Mouse (Mus musculus) T-helper 2 cell (primary cell): Measurements from ENCODE around the gene Marveld1.

Experiments
- in situ Hi-C: fragments of 300-600 bp; cut with MboI, MseI; formaldehyde crosslinking; loops from one replicate; pipeline ENCODE4 v1.15.1; 2025; ENCODE audit warnings: high pct_unique_total_duplicates

The Marveld1 gene

DNA sequence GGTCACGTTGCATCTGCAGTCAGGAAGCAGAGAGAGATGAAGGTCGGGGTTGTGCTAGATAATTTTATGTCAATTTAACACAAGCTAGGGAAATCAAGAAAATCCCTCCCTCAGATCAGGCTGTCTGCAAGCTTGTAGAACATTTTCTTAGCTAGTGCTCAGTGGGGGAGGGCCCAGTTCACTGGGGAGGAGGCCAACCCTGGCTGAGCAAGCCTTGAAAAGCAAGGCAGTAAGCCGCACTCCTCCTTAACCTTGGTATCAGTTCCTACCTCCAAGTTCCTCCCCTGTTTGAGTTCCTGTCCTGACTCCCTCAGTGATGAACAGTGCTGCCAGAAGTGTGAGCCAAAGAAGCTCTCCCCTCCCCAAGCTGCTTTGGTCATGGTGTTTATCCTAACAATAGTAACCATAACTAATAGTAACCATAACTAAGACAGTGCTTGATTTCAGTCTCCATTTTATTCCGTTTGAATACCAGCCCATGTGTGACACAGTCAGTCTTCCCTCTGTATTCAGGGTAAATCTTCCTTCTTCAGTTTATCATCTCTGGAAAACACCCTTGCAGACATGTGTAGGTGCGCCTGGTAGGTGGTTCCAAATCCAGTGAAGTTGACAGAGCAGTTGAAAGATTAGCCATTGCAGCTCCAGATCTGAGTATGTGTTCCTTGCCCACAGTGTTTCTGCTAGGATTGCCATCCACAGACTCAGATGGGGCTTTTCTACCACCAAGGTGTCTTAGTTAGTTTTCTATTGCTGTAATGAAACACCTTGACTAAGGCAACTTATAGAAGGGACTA, 7.3 kb upstream of the Marveld1 start:
- in situ Hi-C loops: no loop called here

DNA sequence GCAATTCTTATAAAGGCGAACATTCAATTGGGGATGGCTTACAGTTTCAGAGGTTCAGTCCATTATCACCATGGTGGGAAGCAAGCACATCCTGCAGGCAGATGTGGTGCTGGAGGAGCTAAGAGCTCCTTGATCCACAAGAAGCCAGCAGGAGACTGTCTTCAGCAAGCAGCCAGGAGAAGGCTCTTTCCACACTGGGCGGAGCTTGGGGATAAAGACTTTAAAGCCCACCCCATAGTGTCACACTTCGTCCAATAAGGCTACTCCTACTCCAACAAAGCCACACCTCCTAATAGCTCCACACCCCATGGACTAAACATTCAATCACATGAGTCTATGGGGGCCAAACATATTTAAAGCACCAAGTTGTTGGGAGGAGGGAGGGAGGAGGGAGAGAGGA, 5.2 kb upstream of the Marveld1 start:
- in situ Hi-C loops: no loop called here

DNA sequence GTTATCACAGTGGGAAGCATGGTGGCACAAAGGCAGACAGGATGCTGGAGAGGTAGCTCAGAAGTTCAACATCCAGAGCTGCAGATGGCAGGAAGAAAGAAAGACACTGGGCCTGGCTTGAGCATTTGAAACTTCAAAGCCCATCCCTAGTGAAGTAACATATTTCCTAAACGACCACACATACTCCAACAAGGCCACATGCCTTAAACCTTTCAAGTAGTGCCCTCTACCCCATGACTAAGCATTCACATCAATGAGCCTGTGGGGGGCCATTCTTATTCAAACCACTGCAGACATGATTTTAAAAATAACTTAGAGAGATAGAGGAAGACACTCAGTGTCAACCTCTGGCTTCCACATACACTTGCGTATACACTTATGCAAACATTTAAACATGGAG, 4.4 kb upstream of the Marveld1 start:
- in situ Hi-C loops: no loop called here

DNA sequence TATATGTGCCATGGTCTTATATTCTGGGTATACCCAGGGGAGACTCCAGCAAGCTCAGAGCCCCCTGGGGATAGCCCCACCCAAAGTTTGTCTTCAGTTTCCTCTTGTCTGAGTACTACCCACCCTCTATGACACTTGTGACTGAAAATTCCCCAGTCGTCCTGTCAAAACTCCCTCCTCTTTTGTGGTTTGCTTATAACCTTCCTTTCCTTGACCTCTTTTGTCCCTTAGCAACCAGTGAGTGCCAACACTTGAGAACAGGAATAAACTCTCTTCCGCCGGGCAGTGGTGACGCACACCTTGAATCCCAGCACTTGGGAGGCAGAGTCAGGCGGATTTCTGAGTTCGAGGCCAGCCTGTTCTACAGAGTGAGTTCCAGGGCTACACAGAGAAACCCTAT, 3.1 kb upstream of the Marveld1 start:
- in situ Hi-C loops: no loop called here

DNA sequence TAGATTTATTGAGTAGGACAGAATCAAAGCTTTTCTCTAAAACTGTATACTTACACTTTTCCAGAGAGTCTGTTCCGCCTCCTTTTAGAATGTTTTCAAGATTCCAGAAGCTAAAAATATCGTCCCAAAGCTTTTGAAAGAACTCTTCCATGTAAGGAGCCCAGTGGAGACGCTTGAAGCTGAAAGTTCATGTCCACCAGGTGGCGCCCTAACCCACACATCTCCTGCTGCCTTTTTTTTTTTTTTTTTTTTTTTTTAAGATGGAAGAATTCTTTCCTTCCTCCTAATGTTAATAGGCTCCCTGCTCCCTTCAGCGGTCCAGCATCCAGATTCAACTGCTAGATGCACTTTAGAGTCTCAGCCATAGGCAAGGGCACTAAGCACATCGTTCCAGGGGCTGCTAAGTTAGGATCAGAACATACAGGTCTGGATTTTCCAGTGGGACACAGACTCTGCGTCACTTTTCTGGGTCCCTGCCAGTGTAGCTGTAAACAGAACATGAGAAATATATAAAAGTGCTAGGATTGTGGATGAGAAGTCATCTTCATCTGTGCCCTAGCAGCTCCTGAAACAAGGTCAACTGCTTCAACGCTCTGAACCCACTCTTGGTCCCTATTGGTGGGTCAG, 2.5 kb upstream of the Marveld1 start:
- in situ Hi-C loops: no loop called here

DNA sequence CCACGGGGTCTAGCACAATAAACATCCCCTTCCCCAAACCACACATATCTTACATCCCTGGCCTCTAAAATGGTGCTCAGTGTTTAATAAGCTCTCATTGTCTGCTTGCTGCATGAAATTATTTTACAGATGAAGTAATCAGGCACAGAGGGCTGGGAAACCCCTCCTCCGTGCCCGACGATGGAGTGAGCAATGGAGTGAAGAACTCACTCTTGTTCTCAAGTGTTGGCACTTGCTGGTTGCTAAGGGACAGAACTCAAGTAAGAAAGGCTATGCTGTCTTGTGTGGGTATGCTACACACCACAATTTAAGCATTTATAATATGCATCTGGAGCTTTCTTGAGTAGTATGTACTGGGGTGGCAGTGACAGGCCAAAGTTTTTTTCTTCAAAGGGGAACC, 2.0 kb upstream of the Marveld1 start:
- in situ Hi-C loops: no loop called here

DNA sequence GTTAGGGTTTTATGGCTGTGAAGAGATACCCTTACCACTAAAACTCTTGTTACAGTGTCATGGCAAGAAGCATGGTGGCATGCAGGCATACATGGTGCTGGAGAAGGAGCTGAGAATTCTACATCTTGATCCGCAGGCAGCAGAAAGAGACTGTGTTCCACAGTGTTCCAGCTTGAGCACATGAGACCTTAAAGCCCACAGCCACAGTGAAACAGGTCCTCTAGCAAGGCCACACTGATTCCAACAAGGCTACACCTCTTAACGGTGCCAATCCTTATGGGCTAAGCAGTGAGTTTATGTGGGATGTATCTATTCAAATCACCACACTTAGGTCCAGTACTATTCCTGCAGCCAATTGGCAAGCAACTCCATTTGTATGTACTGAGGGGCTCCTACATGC, 1.5 kb upstream of the Marveld1 start:
- in situ Hi-C loops: no loop called here

DNA sequence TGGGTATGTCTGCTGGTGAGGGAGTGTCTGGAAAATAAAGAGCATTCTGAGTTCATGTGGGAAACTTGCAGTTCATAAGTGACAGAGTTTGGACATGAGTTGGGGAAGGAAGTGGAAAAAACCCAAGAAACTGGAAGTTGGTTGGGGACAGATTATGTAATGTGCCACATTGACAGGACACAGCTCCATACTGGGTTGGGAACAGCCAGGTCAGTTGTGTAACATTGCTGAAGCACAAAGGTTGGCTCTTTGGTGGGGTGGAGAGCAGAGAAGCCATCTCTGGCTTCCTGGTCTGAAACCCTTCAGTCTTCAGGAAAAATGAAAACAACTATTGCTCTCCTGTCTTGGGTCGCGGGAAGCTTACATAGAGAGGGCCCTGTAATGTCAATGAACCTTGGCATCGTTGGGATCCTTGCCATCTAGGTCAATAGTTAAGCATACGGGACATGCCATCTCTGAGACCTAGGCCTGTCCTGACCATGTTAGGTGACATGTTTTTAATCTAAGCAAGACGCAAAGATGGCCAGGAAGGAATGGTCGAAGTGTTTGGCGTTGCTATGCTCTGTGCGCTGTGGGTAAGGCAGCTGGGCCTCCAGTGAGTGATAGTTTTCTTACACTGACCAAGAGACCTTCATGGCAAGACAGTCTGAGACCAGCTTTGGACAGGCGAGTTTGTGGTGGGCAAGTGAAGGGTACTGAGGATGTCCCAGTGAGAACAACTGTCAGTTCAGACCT, 757 bp upstream of the Marveld1 start:
- in situ Hi-C loops: no loop called here

DNA sequence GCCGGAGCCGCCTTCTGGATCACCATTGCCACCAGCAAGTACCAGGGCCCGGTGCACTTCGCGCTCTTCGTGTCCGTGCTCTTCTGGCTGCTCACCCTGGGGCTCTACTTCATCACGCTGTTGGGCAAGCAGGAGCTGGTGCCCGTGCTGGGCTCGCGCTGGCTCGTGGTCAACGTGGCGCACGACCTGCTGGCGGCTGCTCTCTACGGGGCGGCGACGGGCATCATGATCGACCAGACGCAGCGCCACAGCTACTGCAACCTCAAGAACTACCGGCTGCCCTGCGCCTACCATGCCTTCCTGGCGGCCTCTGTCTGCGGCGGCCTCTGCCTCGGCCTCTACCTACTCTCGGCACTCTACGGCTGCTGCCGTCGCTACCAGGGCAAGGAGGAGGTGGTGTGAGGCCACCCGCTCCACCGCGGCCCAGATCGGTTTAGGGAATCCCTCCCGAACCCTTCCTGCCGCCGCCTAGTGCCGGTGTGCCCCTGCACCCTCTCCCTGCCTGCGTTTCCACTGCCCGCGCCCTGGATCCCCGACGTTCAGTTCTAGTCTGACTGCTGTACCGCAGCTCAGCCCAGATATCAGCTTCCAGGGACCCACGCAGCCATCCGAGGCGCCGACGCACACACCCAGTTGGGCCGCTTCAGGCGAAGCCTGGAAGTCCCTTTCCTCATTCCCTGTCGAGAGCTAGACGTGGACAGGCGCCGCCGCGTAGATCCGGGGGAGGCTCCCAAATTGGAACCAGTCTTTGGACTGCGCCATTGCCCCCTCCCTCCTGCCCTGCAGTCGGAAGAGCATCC, 769 bp downstream of the Marveld1 start:
- in situ Hi-C loops: no loop called here

DNA sequence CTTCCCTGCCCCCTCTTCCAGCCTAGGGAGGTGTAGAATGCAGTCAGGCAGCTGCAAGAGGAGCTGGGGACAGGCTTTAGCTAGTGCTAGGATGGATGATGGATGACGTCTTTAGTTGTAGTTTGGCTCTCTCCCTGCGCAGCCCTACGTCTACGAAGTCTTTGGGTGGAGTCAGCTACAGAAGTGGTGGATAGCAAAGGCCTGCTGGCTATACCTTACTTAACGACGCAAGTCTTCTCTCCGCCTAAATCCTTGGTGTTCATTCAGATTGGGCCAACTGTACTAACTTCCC, 1.3 kb downstream of the Marveld1 start:
- in situ Hi-C loops: no loop called here

DNA sequence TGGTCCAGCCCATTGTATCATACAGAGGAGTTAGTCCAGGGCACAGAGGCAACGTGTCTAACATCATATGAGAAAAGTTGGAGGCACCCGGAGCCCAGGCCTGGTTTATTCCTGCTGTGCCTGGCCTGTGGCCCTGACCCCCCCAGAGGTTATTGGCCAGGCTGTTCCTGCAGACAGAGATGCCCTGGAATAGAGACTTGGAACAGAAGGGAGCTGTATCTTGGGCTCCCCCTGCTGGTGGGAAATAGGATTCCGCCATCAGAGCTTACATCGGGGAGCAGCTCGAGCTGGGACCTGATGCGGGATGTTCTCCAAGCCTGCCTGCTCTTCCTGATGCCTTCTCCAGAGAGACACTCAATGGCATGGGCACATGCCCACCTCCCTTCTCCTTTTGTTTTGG, 4.8 kb downstream of the Marveld1 start:
- in situ Hi-C loops: loop anchor here (5.0 kb wide), 1 partner anchor 110 kb away; no protein-coding TSS in a partner anchor

DNA sequence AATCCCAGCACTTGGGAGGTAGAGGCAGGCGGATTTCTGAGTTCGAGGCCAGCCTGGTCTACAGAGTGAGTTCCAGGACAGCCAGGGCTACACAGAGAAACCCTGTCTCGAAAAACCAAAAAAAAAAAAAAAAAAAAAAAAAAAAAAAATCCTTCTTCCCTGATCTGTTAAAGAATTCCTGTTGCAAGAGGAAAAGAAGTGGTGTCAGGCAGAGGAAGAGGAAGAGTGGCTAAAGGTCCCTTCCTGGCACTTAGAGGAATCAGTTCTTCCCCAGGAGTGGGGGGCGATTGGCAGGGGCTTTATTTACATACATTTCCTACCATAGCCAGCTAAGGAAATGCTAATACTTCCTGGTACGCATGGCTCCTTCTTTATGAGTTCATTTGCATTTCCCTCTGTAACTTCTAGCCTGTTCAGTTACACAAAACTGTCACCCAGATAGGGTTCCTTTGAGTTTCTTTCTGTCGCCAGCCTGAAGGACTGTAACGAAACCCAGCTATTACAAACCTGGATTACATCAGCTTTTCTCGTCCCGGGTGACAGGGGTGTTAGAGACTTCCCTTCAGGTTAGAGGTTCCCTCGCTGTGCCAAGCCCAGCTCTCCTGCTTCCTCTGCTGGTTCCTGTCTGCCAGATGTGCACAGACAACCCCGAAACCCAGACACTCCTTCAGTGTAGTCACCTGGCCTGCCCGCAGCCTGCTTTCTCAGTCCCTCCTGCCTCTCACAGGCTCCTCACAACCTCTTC, 10.5 kb downstream of the Marveld1 start:
- in situ Hi-C loops: no loop called here

DNA sequence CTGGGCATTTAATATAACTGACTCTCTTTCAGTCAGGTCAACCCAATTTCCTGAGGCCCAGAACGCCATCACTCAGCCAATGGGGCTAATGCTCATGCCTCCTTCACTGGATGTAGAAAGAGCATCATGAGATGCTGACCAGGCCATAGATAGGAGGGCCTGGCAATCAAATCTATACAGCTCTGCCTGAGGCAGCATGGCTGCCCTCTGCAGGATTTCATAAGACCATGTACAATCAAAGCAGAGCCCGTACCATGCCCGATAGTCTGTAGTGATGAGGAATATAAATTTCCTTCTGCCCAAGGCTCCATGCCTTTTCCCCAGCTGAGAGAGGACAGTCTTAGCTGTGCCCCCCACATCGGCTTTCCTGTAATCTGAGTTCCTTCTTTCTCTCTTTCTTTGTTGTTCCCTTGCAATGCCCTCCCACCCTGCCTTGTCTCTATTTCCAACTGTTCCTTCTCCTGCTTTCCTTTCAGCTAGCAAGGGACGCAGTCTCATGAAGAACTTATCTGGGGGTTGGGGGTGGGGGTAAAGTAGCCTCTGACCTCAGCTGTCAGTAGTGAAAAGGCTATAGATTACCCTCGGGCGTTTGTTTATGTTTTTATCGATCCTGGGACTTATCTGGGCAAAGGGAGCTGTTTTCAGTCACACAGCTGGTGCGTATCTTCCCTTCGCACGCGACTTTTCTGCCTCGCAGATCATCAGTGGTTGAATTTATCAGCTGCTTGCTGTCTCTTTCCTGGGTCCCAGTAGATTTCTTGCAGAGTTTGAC, 11.2 kb downstream of the Marveld1 start:
- in situ Hi-C loops: no loop called here

DNA sequence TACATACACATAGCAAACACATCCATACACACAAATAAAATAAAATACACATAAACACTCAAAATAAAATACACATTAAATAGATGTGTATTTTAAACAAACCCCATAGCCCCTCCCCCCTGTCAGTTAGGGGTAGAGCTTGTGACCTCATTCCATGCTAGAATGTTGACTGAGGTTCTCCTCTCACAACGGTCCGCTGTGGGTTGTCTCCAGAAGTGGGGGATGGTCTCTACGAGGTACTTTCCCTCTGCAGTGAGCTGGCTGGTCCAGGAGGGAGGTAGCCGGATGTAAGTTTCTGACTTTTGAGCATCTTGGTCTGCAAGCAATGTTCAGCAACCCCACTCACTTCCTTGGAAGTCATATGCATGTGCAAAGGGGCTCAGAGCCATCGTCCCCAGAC, 16.6 kb downstream of the Marveld1 start, which contains the start of gene Zfyve27:
TSS of gene Zfyve27 (plus strand) at position 188 of the 400 bp plus-strand sequence.
- in situ Hi-C loops: no loop called here

DNA sequence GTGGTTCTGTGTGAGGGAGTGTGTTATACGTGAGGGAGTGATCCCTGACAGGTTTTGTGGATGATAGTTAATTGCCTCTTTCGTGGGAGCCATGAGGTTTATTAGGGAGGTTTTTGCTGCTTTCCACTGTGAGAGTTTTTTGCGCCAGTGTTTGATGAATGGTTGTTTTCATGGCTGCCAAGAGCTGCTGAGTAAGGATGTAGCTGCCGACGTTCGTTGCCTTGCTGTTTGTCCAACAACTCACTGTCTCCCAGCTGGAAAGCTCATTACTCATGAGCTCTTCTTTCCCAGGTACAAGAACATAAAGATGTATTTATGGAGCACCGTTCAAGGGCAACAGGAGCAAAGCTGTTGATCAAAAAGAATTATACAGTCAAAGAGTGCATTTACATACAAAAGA, 17.0 kb downstream of the Marveld1 start:
- in situ Hi-C loops: no loop called here

DNA sequence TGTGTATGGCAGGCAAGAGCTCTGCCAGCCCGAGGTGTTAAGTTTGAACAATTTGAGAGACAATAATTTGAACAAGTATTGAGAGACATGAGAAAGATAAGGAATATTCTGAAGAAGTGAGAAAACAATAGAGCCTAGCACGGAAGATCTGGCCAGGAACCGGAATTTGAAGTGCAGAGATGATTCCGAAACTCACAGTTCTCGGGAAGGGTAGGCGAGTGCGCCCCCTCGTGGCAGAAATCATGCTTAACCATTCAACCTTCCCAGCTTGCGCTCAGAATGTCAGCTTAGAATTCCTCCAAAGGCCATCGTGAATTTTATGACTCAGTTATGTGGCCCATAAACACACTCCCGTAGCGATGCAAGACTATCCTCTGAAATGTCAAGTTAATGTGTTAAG, 18.9 kb downstream of the Marveld1 start:
- in situ Hi-C loops: no loop called here

DNA sequence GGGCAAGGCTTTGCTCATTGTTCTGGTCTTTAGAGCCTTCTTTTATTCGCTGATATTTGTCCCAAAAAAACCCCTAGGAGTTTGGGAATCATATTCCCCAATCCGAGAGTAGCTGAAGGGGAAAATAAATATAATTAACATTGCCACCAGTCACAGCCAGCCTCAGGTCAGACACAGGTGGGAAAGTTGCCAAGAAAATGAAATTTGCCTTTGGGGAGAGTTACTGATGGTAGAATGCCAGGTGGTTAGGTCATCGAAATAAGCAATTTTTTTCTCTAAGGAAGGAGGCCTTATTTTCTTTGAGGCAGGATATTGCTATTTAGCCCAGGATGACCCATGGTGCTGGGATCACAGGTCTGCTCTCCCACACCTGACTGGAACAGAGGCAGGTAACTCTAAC, 19.6 kb downstream of the Marveld1 start:
- in situ Hi-C loops: no loop called here

DNA sequence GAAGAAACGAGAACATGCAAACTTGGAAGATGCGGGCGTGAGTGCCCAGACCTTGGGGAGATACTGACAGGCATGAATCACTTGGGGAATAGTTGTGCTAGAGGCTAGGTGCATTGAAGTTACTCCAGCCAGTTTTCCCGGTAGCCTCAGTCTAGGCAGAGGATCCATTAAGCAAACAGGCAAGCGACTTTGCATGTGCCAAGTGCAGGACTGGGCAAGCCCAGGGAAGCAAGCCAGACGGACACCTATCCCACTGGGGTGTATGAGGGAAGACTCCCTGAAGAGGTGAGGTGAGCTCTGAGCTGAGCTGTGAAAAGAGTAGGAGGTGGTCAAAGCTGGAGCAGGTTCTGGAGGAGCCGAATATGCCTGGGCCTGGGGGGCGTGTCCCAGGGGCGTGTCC, 20.3 kb downstream of the Marveld1 start:
- in situ Hi-C loops: no loop called here

DNA sequence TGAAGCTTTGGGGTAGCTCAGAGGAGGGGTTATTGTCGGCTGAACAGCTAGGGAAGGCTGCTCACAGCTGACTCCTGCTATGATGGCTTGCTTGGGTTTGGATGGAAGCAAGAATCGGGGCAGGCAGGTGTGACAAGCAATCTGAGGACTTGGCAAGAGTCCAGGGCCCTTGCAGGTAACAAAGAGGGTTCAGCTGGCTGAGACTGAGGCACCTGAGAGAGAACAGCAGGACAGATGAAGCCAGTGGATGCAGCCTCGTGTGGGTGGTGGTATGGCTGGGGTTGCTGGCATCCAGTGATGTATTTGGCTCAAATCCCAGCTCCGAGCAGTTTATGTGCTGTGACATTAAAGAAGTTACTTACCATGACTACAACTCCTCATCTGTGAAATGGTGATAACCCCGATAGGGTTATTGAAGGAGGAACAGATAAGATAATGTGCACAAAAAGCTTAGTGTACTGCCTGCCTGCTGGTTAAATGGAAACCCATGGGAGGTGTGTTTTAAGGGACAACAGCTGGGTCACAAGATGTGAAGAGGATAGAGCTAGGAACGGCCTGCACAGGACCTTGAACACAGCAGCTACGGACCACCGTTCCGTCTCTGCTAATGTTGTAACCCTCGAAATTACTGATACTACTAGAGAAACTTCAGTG, 22.2 kb downstream of the Marveld1 start:
- in situ Hi-C loops: no loop called here
